Mouse (Mus musculus): ENCODE data around the gene Dnajb12.

The Dnajb12 gene

DNA sequence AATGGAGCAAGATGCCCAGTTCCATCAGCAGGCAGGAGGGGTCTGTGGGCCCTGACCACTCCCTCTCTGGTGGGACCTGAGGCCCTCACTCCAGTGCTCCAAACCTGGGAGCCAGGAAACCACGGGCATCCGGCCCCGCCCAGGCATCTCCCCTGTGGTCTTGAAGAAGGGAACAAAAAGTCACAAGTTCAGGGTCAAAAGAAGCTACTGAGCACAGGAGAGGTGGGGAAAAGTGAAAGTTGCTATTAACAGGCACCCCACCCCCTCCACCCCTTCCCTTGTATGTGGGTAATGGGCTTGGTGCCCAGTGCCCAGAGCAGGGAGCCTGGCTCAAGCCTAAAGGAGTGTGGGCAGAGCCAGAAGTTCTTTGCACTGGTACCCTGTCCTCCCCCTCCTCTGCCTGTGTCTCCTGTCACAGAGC, 17.6 kb downstream of the Dnajb12 start:
- peak; percentile 78 for DNase-seq (ENCODE audit: low read depth, low spot score)

DNA sequence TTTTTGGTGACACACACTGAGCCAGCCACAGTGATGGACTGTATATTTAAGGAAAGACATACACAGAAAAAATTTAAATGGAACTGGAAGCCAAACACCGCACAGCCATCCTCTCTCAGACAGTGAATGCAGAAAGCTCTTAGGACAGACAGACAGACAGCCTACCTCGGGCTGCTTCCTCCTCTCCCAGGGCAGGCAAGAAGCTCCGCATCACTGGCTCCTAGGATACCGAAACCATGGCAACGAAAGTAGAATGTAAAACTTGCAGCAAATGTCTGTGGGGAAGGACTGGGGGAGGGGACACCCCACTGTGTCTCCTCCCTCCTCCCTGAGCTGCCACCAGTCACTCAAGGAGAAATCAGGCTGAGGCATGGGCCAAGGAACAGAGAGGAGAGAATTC, 18.2 kb downstream of the Dnajb12 start:
- peak; percentile 98 for DNase-seq (ENCODE audit: low read depth, low spot score)

- DNase-seq (ENCODE audit: low read depth, low spot score), result no peak
Observed at GRCm38 (mm10) chr10:59898180-59898778, 18.9 kb downstream of the Dnajb12 start.

GRCm38 (mm10) chr10:59898935-59899334, 19.6 kb downstream of the Dnajb12 start:
- no peak for DNase-seq (ENCODE audit: low read depth, low spot score)

DNA sequence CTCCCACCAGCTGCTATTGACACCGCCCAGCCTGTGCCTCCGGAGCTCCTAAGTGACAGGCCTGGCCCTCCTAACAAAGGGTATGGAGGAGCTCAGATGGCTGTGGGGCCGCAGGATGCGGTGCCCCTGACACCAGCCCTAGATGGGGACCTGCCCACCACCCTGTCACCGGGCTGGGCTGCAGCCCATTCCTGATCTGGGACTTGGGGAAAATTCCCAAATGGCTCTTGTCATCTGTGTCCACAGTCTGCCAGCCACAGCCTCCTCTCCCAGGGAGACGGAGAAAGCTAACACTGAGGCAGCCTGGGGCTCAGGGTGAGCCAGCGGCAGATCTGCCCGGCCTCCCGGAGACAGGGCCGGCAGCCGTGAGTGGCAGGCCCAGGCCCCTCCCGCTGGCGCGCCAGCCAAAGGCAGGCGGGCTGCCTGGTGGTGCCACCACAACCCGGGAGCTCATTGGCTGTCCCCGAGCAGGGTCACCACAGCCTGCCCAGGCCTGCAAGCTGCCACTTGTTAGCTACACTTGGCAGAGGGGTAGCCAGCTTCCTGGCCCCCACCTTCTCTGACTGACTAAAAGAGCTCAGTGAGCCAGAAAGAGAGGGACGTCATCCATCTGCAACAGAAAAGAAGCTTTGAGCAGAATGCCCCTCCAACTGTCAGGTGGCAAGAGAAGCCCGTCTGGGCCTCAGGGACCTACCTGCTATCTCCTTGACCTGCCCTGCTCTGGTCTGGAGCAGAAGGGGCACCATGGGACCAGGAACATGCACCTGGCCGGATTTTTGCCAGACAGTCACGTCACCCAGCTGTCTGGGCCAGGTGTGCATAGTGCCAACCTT, 20.2 kb downstream of the Dnajb12 start:
- peak; percentile 66 for DNase-seq (ENCODE audit: low read depth, low spot score)

DNA sequence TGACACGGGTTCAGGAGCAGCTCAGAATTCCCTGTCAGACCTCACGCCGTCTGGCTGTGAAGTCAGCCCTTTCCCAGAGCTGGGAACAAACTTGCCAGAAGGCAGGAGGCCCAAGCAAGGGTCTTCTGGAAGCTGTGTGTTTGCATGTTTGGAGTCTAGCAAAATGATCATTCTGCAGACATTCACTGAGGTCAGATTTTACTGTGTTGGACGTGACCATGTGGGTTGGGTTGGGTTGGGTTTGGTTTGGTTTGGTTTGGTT, 20.7 kb downstream of the Dnajb12 start:
- no peak for DNase-seq (ENCODE audit: low read depth, low spot score)

DNA sequence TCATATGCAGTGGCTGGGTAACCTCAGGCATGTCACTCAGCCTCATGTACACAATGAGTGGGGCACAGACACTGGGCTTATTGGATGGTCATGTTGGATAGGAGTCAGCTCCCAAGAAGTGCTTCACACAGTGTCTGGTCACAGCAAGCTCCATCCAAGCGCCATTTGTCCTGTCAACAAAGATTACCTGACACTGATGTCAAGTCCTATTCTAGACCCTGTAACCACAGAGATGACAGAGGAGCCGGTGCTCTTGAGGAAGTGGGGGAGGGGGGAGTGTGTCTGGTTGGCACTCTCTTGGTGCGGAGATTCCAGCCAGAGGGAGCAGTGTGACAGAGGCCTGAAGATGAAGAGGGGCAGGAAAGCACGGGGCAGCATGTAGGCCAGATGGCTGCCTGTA, 21.6 kb downstream of the Dnajb12 start:
- DNase-seq (ENCODE audit: low read depth, low spot score), result no peak

GRCm38 (mm10) chr10:59901463-59901862, 22.1 kb downstream of the Dnajb12 start:
- no peak for DNase-seq (ENCODE audit: low read depth, low spot score)

DNA sequence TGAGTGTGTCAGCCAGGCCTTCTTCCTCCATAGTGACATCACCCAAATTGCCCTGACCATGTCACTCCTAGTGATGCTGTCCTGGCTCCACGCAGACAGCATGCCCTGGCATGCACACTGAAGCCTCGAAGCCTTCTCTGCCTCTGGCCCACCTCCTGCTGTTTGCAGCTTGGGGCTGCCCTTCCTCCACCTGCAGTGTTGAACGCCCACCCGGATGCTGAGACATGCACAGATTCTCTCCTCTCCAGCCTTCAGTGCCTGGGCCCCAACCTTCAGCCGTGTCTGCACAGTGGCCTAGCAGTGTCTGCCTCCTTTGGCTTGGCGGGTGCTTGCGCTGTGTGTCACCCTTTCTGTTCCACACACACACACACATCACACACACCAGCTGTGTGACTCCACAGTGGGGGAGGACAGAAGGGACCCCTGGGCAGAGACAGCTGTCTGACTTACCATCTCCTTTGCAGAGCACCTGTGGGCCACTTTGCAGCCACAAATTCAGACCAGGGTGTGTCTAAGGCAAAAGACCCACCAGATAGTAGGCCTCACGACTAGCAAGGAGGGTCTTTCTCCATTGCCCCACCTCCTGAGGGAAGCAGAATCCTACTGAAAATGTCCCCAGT, 22.7 kb downstream of the Dnajb12 start:
- peak; percentile 48 for DNase-seq (ENCODE audit: low read depth, low spot score)

- DNase-seq (ENCODE audit: low read depth, low spot score), result no peak
Observed at GRCm38 (mm10) chr10:59902606-59902990, 23.2 kb downstream of the Dnajb12 start.

DNA sequence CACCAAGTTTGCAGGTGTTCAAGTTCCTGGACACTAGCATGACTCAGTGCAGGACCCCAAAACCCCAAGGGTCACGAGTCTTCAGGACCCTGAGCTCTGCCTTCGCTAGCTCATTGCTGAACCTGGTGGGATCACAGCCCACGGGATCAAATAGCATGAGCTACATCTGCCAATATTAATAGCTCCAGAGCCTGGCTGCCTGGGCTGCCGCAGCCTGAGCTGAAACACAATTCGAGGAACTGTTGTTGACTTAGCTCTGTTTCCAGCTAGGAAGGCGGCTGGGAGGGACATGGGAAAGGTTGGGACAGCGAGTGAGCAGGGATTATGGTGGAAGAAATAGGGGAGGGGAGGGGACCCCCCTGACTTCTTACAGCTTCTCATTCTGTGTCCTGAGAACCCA, 23.8 kb downstream of the Dnajb12 start:
- no peak for DNase-seq (ENCODE audit: low read depth, low spot score)

- DNase-seq (ENCODE audit: low read depth, low spot score), result no peak
Observed at GRCm38 (mm10) chr10:59907080-59907609, 27.8 kb downstream of the Dnajb12 start.

GRCm38 (mm10) chr10:59907695-59908299, 28.4 kb downstream of the Dnajb12 start:
- DNase-seq (ENCODE audit: low read depth, low spot score), result no peak

DNA sequence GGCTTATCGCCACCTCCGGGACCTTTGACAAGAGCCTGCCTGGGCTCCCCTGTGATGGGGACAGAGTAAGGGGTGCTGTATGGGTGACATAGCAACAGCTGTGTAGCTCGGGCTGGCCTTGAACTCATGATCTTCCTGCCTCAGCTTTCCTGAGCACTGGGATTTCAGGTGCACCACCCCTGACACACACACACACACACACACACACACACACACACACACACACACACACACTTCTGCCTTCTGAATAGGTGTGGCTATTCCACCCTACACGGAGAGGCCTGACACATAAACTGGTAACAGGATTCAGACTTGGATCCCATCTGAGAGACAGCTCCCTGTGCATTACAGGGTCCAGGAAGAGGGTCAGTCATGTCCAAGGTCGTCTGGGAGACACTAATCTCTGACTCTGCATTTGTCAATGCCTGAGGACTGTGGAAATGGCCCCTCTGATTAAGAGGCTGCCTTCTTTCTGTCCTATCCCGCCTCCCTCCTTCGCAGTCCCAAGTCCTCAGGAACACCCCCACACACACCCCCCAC, 29.5 kb downstream of the Dnajb12 start:
- DNase-seq (ENCODE audit: low read depth, low spot score), result no peak

DNA sequence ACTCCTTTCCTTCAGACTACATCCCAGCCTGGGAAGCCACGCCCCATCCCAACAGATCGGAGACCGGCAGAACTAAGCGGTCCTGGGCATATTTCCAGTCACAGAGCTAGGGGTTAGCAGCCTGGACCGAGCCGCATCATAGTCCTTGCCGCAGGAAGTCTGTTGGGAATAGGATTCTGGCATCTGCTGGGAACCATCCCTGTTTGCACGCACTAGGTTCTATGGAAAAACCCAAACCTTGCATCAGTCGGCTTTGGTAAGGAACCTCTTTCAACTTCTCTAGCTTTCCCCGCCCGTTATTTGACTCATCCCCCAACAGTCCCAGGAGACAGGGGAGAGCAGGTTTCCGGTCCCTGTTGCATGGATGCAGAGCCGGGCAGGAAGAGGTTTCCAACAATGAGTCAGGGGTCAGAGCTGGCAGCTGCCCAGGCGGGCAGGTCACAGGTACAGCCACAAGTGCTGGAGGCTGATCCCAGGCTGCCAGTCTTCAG, 30.0 kb downstream of the Dnajb12 start:
- DNase-seq (ENCODE audit: low read depth, low spot score), result peak; percentile 72

- DNase-seq (ENCODE audit: low read depth, low spot score), result no peak
Observed at GRCm38 (mm10) chr10:59911091-59911490, 31.7 kb downstream of the Dnajb12 start.

DNA sequence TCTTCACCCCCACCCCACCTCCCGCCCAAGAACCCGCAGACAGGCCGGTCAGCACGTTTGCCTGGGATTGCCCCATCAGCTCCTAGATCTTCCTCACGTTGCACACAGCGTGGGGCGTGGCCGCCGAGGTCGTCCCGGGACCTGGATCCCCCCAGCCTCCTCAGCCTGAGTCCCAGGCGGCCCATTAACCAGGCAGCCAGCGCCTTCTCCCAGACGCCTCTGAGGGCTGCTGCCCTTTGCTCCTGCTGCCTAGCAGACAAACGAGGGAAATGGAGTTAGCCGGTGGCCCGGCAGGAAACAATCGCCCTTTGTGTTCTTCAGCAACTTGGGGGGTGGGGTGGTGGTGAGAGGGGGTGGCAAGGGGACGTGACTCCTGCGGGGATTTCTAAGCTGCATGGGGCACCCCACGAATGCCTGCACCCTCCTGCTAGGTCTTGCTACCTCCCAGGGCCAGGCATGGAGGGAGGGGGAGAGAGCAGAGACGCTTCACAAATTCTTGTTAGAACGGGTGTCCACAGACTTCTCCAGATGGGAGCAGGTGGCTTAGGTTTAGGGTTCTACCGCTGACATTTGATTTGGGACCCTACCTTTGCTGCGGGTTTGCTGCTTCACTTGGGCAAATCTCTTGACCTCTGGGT, 32.3 kb downstream of the Dnajb12 start:
- DNase-seq (ENCODE audit: low read depth, low spot score), result no peak

DNA sequence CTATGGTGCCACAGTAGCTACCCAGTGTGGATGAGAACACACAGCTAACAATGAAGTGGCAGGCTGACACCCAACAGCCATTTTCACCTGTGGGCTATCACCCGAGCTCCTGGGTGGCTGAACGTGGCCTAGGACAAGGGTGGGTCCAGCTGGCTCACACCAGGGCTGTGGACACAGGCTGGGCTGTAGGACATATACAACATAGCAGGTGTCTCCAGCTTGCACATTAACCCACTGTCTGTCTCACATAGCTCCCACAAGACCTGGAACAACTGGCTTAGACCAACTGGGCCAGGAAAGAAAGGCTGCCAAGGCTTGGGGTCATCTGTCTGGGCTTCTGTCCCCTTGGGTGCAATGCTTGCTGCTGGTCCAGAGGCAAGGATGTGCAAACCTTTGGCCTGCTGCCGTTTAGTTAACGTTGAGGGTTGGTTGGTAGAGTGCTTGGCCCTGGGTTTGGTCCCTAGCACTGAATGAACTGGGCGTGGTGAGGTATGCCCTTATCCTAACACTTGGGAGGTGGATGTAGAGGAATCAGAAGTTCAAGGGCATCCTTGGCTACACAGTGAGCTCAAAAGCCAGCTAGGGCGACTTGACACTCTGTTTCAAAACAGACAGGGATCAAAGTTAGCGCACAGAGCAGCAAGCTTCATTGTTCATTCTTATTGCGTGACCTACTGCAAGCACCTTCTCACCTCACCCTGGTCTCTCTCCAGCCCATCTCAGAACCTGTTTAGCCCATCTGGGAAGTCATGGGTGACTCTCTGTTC, 36.0 kb downstream of the Dnajb12 start:
- no peak for DNase-seq (ENCODE audit: low read depth, low spot score)

- DNase-seq (ENCODE audit: low read depth, low spot score), result no peak
Observed at GRCm38 (mm10) chr10:59916159-59916558, 36.8 kb downstream of the Dnajb12 start.

DNA sequence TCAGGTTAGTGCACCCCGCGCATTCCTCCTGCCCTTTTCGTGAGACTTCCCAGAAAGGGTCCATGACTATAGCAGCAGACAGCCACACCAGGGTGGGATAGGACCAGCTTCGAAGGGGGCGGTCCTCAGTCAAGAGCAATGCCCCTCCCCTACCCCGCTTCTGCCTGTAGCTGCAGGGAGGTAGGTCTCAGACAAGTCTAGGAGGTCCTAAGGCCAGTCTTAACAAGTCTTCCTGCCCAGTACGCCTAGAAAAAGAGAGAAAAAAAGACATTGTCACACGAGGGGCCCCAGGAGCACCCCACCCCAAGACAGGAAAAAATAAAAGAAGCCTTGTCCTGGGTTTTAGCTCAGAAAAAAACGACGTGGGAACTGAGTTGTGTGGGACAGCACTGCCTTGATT, 37.3 kb downstream of the Dnajb12 start:
- peak; percentile 89 for DNase-seq (ENCODE audit: low read depth, low spot score)

DNA sequence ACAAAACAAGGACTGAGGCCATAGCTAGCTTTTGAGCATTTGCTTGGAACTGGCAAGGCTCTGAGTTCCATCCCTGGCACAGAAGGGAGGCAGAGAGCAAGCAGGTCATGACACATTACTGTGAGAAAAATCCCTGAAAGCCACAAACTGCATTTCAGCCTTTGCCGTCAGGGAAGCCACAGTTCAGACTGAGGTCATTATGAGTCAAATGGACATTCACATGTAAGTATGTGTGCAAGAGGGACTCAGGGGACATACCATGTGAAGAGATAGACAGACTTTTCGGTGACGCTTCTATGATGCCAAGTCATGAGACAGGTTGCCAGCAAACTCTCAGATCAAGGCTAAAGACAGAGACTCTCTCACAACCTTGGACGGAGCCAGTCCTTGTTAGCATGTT, 38.8 kb downstream of the Dnajb12 start:
- DNase-seq (ENCODE audit: low read depth, low spot score), result no peak
